Mouse (Mus musculus) hematopoietic stem cell, adult 5-6 weeks (primary cell): ENCODE measurements at regions not wholly inside any gene's neighbourhood (a gene's known extent, or its start where the extent isn't known, plus 50 kb on each side); places are given as distances from the start of the nearest gene placed in this dataset.

Experiments
- ATAC-seq, 2 experiments: fragments of 125-278 bp in 1 of 2; replicated peaks in 1 of 2; 2 replicates each; pipeline ENCODE4 v1.8.0; 2016 to 2017; ENCODE audit warnings: inconsistent platforms in 2 of 2, mild to moderate bottlenecking in 2 of 2, moderate number of reproducible peaks in 2 of 2, low read depth in 1 of 2, moderate TSS enrichment in 1 of 2; ENCODE audit not compliant: low FRiP score in 2 of 2, poor library complexity in 2 of 2, severe bottlenecking in 2 of 2, insufficient read depth in 1 of 2, low TSS enrichment in 1 of 2

GRCm38 (mm10) chr13:35330926-35331325, 304.0 kb upstream of the Eci2 start:
- no peak for ATAC-seq

- ATAC-seq, result no peak
These were observed 314.0 kb upstream of the Cdyl start for GRCm38 (mm10) chr13:35345507-35346129.

GRCm38 (mm10) chr13:35348283-35348682, 311.4 kb upstream of the Cdyl start:
- no peak for ATAC-seq

GRCm38 (mm10) chr13:35359345-35359744, 300.3 kb upstream of the Cdyl start:
- no peak for ATAC-seq

GRCm38 (mm10) chr13:35377487-35377886, 282.1 kb upstream of the Cdyl start:
- no peak for ATAC-seq

GRCm38 (mm10) chr13:35379500-35379899, 280.1 kb upstream of the Cdyl start:
- ATAC-seq, result no peak

GRCm38 (mm10) chr13:35380224-35381009, 279.2 kb upstream of the Cdyl start:
- no peak for ATAC-seq

GRCm38 (mm10) chr13:35381641-35382040, 278.0 kb upstream of the Cdyl start:
- ATAC-seq, result no peak

GRCm38 (mm10) chr13:35383000-35383623, 276.5 kb upstream of the Cdyl start:
- no peak for ATAC-seq

- no peak for ATAC-seq
These were observed 276.0 kb upstream of the Cdyl start for GRCm38 (mm10) chr13:35383624-35384018.

GRCm38 (mm10) chr13:35388380-35388779, 271.3 kb upstream of the Cdyl start:
- ATAC-seq, result no peak; a peak in 2 of 4 replicates

- ATAC-seq, result no peak
These were observed 269.7 kb upstream of the Cdyl start for GRCm38 (mm10) chr13:35389781-35390525.

GRCm38 (mm10) chr13:35390526-35390880, 269.1 kb upstream of the Cdyl start:
- ATAC-seq, result no peak

- no peak for ATAC-seq
These were observed 267.5 kb upstream of the Cdyl start for GRCm38 (mm10) chr13:35392167-35392566.

- no peak for ATAC-seq
These were observed 264.4 kb upstream of the Cdyl start for GRCm38 (mm10) chr13:35395192-35395591.

- no peak for ATAC-seq
These were observed 264.0 kb upstream of the Cdyl start for GRCm38 (mm10) chr13:35395630-35396029.

- ATAC-seq, result no peak
These were observed 262.5 kb upstream of the Cdyl start for GRCm38 (mm10) chr13:35397166-35397565.

- no peak for ATAC-seq
These were observed 261.4 kb upstream of the Cdyl start for GRCm38 (mm10) chr13:35398192-35398591.
